Mouse (Mus musculus): ENCODE data around the gene Arrdc5. TPM values are rescaled to one million over a fixed set of nuclear protein-coding genes. Genes with fewer than 3 reads are reported as not detected.
"Not testable (repeated sequence)": the region's sequence is repeated elsewhere in the genome, so short reads cannot be mapped to it uniquely, and the experiment has no call there.

Arrdc5 gene
- total RNA-seq, 2 experiments from 2014 or later: not detected

DNA sequence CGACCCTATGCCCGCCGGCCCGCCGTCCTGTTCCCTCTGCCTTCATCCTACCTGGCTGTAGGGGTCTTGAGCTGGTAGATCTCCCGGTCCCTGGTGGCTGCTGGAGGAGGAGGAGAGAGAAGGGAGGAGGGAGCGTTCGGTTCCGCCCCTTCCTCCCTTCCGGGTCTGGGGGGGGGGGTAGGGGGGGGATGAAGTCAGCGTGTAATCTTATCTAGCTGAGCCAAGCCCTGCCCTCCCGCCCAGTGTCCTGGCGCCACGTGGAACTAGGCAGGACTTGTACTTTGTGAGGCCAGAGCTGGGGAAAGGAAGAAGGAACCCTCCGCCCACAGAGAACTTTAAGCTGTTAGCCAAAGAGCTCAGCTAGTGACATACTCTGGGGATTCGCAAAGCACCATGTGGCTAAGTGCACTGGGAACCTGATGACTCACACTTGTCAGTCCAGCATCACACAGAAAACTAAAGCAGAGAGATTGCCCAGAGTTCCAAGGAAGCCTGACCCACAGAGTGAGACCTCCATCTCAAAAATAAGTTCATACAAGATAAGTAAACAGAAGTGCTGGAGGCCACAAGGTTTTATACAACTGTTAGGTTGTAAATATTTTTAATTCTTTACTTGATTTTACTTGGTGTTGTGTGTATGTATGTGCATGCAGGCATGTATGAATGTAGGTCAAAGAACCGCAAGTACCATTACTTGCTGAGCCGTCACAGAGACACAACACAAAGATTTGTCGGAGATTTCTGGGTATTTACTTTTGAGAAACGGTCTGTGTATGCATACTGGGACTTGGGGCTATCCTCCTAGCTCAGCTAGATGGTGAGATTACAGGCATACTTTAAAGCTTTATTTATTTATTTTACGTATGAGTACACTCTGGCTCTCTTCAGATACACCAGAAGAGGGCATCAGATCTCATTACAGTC, 23.2 kb downstream of the Arrdc5 start, which contains the start of gene Ticam1:
TSS of gene Ticam1 (minus strand) at position 144 of the 924 bp plus-strand sequence.
- peak; percentile 95 for DNase-seq

- DNase-seq: peak; percentile 57
Measured at GRCm38 (mm10) chr17:56275842-56276480, 24.1 kb downstream of the Arrdc5 start.

- DNase-seq: no peak
Measured at GRCm38 (mm10) chr17:56273986-56274385, 26.1 kb downstream of the Arrdc5 start.

DNA sequence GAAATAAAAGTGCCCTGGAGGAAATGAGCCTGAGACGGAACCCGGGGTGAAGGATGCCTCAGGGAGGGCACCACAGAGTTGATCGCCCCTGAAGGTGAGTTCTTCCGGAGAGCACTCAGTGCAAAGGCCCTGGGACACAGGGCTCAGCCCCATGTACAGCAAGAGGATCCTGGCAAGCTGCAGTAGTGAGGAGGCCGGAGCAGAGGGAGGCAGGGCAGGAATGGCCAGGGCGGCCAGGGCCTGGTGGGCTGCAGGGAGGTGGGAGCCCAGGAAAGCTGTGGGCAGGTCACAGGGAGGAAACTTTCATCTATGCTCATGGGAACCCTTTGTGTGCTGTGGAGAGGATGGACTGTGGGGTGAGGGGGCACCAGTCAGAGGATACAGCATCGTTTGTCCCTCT, 26.6 kb downstream of the Arrdc5 start:
- DNase-seq: no peak

DNA sequence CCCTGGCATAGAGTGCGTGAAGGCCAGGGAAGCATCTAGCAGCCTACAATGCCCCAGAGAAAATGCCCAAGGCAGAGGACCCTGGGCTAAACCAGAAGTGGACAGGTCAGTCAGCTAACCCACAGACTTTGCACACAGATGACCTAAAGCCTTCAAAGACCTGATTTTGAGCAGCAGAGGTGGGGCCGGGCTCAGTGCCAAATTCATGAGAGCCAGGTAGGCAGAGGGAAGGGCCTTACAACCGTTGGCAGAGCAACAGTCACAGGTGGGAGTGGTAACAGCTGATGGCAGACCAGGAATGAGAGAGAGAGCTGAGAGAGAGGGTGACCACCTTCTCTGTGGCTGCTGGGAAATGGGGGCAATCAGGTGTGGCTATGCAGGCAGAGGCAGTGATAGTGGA, 27.4 kb downstream of the Arrdc5 start:
- DNase-seq: no peak

- DNase-seq: no peak
Measured at GRCm38 (mm10) chr17:56271609-56272253, 28.4 kb downstream of the Arrdc5 start.

- DNase-seq: no peak
Measured at GRCm38 (mm10) chr17:56269741-56270140, 30.3 kb downstream of the Arrdc5 start.

- peak; percentile 67 for DNase-seq
Measured at GRCm38 (mm10) chr17:56269153-56269630, 30.9 kb downstream of the Arrdc5 start.

DNA sequence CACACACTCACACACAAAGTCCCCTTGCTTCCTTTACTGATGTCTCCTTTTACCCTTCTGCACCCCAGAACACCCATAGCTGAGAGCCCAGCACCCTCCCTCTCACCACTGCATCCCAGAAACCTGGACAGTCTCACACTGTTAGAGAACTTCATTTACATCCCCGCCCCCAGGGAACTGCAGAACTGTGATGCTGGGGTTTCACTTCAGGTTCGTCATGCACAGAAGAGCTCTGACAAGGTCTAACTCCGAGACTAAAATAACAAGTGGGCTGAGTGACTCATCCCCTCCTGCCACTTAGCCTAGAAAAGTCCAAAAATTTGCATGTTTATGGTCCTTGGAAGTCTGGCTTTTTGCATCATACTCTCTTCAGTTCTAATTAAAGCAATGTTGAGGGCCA, 33.8 kb downstream of the Arrdc5 start:
- no peak for DNase-seq

DNA sequence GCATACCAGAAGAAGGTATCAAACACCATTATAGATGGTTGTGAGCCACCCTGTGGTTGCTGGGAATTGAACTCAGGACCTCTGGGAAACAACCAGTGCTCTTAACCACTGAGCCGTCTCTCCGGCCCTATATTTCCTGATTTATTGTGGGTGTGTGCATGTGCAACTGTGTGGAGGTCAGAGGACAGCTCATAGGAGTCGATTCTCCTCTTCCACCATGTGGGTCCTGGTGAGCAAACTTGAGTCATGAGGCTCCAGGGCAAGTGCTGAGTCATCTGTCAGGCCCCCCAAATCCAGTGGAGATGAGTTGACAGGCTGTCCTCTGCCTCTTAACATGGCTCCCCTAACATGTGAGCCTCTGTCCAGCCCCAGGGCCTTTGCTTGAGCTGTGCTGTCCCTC, 34.2 kb downstream of the Arrdc5 start:
- no peak for DNase-seq

GRCm38 (mm10) chr17:56265011-56265410, 35.1 kb downstream of the Arrdc5 start:
- DNase-seq: no peak

GRCm38 (mm10) chr17:56264020-56264419, 36.1 kb downstream of the Arrdc5 start:
- peak; percentile 69 for DNase-seq

GRCm38 (mm10) chr17:56262645-56263094, 37.4 kb downstream of the Arrdc5 start:
- DNase-seq: peak; percentile 82

DNA sequence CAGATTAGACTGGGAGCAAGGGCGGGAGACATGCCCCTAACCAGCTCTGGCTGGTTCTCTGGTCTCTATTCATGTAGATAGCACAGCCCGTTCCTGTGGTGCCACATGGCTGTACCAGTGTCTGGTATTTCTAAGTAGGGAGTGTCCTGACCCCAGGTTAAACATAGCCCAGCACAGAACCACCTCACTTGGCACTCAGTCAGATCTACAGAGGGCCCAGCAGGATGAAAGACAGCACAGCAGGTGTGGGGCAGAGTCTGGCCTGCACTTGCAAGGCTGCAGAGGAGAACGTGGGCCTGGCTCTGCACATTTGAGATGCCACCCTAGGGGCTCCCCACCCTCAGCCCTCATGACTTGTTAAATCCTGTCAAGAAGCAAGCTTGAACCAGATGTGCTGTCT, 38.9 kb downstream of the Arrdc5 start:
- peak; percentile 88 for DNase-seq

DNA sequence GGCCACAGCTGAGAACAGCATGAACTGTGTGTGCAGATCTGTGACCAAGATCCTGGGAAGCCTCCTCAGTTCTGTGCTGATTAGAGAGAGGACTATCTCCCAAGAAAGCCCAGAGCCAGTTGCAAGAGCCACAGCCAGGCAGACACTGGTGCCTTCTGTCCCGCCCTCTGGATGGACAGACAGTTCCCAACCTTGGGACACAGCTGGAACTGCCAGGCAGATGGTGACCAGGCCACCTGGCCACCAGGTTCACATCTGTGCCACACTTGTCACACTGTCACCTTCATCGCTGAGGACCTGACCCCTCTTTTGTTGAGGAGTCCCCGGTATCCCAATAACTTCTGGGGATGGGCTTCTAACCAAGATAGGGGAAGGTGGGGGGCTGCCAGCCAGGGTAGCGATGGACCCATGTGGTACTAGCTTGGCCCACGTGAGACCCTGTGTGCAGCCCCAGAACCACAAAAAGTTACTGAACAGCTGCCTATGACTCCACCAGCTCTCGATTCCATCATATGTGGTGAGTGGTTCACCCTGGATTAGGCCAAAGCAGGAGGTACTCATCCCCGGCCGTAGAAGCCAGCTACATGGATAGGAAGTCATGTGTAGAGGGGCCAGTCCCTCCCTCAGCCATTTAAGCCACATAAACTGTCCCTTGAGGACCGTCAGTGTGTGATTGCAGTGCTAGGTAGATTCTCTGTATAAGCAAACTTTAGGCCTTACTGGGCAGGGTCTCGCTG, 40.6 kb downstream of the Arrdc5 start:
- peak; percentile 59 for DNase-seq

DNA sequence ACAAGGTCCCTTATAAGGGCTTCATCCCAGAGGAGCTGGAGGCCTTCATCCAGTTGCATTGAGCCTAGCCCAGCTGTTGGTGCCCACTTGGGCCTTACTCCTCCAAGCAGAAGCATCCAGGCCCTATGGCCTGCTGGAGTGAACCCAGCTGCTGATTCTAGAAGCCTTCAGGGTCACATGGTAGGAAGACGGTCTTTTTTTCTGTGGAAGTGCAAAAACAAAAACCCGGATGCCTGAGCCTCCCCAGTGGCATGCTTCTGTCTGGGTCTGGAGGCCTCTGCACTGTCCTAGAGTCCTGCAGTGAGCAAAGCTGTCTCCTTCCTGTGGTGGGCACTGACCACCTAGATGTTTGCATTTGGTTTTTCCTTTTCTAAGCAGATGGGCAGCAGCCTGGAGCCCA, 41.3 kb downstream of the Arrdc5 start:
- not testable (repeated sequence) for DNase-seq

- DNase-seq: not testable (repeated sequence)
Measured at GRCm38 (mm10) chr17:56258269-56258668, 41.8 kb downstream of the Arrdc5 start.

DNA sequence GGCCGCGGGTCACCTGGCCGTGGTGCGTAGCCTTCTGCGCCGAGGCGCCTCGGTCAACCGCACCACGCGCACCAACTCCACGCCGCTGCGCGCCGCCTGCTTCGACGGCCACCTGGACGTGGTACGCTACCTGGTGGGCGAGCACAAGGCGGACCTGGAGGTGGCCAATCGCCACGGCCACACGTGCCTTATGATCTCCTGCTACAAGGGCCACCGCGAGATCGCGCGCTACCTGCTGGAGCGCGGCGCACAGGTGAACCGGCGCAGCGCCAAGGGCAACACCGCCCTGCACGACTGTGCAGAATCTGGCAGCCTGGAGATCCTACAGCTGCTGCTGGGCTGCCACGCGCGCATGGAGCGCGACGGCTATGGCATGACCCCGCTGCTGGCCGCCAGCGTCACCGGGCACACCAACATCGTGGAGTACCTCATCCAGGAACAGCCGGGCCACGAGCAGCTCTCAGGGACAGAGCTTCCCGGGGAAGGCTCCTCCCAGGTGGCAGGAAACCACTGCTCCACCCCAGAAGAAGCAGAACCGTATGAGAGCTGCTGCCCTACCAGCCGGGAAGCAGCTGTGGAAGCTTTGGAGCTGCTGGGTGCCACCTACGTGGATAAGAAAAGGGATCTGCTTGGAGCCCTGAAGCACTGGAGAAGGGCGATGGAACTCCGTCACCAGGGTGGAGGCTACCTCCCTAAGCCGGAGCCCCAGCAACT, 42.7 kb downstream of the Arrdc5 start:
- DNase-seq: peak; percentile 71

- DNase-seq: peak; percentile 96
Measured at GRCm38 (mm10) chr17:56256239-56256881, 43.7 kb downstream of the Arrdc5 start, which contains the start of gene Fem1a. Gene Fem1a (plus strand): TSS chr17:56256810.

GRCm38 (mm10) chr17:56255863-56256238, 44.2 kb downstream of the Arrdc5 start:
- peak; percentile 97 for DNase-seq

DNA sequence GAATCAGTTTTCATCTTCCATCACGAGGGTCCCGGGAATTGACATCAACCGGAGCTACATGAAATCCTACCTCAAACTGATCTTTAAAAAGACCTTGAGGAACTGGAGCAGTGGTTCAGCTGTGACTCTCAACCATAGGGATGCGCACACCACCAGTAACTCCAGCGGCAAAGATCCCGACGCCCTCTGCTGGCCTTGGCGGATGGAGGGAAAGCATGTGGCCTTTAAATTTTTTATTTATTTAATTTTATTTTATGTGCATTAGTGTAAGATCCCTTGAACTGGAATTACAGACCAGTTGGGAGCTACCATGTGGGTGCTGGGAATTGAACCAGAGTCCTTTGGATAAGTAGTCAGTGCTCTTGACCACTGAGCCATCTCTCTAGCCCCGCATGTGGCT, 44.7 kb downstream of the Arrdc5 start:
- DNase-seq: peak; percentile 7

Measured in gastrocnemius, postnatal 25 days (tissue).